Mouse (Mus musculus) gastrocnemius, postnatal 10 days (tissue): ENCODE measurements around the gene Slc25a43. TPM values are rescaled to one million over a fixed set of nuclear protein-coding genes. Genes with fewer than 3 reads are reported as not detected.

ENCODE experiments used
- DNase-seq: peaks from one replicate; pipeline ENCODE4 v3.0.0; 2021; ENCODE audit warnings: mixed read lengths
- total RNA-seq, 2 experiments: library from RNA; stranded (reverse); gene quantifications; 2 replicates each; pipeline ENCODE4 v1.2.3; 2021

The Slc25a43 gene
- total RNA-seq, 2 experiments from 2014 or later = 0.40 to 0.41 TPM

DNA sequence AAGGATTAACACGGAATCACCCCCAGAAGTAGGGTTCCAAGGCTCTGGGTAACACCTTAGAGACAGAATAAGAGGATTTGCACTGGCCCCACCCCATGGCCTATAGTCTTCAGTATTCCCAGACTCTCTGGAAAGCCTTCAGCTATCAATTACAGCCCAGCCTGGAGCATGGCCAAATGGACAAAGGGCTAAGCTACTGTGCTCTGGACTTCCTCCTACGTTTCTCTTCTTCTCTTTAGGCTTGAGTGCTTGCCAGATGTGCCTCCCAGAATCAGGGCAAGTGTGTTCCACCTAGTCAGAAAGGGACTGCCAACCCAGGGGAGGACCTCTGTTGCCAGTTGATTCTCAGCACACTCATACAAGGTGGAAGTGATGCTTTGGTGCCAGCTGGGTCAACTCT, 81.6 kb downstream of the Slc25a43 start:
- no peak for DNase-seq

Other genes with a start within 250 kb of the Slc25a43 start
- 10 to 100 TPM; 27.4 to 28.4 TPM for gene Pgrmc1, start 145.5 kb upstream of the Slc25a43 start, total RNA-seq
- gene Akap17b, start 98.3 kb upstream of the Slc25a43 start, total RNA-seq = 1 to 10 TPM; 1.7 to 1.8 TPM
- 100 to 1,000 TPM; 217 to 231 TPM for gene Slc25a5, start 52.0 kb downstream of the Slc25a43 start, total RNA-seq
- 10 to 100 TPM; 45.4 to 45.8 TPM for gene Ube2a, start 130.2 kb downstream of the Slc25a43 start, total RNA-seq
- 10 to 100 TPM; 12.1 to 13.8 TPM for gene C330007P06Rik, start 130.5 kb downstream of the Slc25a43 start, total RNA-seq
- gene Nkrf, start 159.2 kb downstream of the Slc25a43 start, total RNA-seq = 1 to 10 TPM; 3.4 to 4.6 TPM
- 10 to 100 TPM; 10.7 to 13.5 TPM for gene Sept6, start 248.1 kb downstream of the Slc25a43 start, total RNA-seq